Mouse (Mus musculus): ENCODE measurements around the gene Stau1. TPM values are rescaled to one million over a fixed set of nuclear protein-coding genes. Genes with fewer than 3 reads are reported as not detected.

Stau1 gene
- polyA plus RNA-seq (2012; ENCODE audit: low replicate concordance) = 22.4 and 32.3 TPM in 2 replicates

DNA sequence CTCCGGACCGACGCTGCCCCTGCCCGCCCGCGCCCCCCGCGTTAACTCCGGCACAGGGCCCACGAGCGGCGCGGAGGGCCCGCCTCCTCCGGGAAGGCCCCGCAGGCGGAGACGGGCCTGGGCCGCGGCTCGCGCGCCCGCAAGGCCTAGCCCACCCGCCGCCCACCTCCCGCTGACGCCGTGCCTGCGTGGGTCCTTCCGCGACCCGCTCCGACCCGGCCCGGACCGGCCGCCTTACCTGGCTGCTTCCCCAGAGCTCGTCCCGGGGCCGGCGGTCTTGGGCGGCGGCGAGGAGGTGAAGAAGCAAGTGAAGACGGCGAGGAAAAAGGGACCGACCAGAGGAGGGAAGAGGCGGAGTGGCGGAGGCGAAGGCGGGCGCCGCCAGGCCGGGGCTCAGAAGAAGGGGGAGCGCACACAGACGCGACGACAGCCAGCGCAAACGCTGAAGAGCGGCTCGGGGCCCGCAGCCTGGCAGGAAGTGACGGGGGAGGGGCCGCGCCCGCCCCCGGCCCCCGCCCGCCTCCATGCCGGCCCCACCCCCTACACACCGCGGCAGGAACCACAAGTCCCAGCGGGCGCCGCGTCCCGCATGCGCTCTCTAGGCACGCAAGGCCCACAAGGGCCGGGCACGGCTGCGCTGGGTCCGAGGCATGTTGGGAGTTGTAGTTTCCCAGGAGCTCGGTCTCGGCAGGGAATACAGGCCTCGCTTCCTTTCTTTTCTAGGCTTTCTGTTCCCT, at the start of gene Stau1:
Stau1 (minus strand) TSS at position 504 of the 737 bp plus-strand sequence.

DNA sequence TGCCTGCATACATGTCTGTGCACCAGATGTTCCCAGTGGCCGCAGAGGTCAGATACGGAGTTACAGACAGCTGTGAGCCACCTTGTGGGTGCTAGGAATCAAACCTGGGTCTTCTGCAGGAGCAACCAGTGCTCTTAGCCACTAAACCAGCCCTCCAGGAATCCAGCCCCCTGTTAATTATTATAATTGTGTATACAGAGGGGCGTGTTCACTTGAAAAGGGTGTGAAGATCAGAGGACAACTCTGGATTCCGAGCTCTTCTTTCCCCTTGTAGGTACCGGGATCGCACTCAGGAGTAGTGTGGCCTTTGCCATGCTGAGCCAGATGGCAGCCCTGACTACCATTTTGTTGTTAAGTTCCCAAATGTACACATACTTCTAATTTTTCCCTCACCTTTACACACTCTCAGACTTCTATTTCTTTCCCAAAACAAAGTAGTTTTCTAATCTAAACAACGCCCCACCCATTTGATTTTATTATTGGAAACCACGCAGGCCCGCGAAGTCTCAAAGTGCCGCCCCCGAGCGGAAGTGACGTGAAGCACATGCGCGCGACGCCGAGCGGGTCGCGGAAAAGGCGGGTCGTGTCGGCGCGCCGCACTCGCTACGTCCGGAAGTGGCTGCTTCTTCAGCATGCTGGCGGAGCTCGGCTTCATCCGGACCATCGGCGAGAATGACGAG, 18.7 kb upstream of the Stau1 start, which contains the start of gene Ddx27:
Ddx27 (plus strand) TSS at position 492 of the 680 bp plus-strand sequence.

DNA sequence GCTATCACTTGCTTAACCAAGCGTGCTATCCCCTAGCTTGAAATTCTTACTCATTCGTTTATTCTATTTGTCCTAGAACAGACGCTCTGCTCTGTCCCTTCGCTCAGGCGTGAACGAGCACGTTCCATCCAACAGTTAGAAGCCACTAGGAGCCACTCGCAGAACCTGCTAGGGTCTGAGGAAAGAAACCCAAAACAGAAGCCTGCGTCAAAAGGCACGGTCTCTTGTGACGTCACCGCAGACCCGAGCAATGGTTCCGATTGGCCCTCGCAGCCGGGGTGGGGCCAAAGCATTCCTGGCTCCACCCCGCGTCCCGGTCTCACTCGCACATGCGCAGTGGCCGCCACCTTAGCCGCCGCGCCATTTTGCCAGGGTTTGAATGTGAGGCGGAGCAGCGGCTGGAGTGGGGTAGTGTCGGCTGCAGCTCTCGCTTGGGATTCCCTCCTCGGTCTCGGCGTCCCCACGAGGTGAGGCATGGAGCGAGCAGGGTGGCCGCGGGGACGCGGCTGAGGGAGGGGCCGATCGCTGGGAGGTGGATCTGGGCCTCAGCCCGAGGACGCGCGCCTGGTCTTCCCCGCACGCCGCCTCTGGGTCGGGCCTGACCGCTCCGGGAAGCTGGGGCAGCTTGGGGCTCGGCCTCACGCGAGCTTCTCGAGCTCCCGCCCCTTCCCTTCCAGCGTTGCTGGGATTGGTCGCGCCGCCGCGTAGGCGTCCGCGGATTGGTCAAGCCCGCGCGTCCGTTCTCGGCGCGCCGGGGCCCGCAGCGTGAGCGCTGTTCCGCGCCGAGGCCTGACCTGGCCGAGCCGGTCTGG, 90.2 kb downstream of the Stau1 start, which contains the start of gene Cse1l:
Cse1l (plus strand) TSS at position 330 of the 812 bp plus-strand sequence.

Other genes starting within 250 kb of the Stau1 start
- 5.0 and 7.1 TPM in 2 replicates for gene Trp53rkb, start 203.8 kb downstream of the Stau1 start, polyA plus RNA-seq (2012; ENCODE audit: low replicate concordance)
- 10.5 and 11.4 TPM in 2 replicates for gene Arfgef2, start 190.7 kb downstream of the Stau1 start, polyA plus RNA-seq (2012; ENCODE audit: low replicate concordance)
- gene Cse1l, start 90.3 kb downstream of the Stau1 start, polyA plus RNA-seq (2012; ENCODE audit: low replicate concordance) = 2.4 and 11.2 TPM in 2 replicates
- gene Ddx27, start 18.9 kb upstream of the Stau1 start, polyA plus RNA-seq (2012; ENCODE audit: low replicate concordance) = 29.7 and 48.3 TPM in 2 replicates
- gene Znfx1, start 66.7 kb upstream of the Stau1 start, polyA plus RNA-seq (2012; ENCODE audit: low replicate concordance) = 10.0 and 27.4 TPM in 2 replicates
- gene Kcnb1, start 193.9 kb upstream of the Stau1 start, polyA plus RNA-seq (2012; ENCODE audit: low replicate concordance) = 1.5 and 2.2 TPM in 2 replicates
- gene Ptgis, start 244.3 kb upstream of the Stau1 start, polyA plus RNA-seq (2012; ENCODE audit: low replicate concordance) = 1.8 and 2.2 TPM in 2 replicates

All from hematopoietic multipotent progenitor cell, adult 10-12 weeks (in vitro differentiated cells).